Mouse (Mus musculus): ENCODE results near the gene Hcls1.

The Hcls1 gene

DNA sequence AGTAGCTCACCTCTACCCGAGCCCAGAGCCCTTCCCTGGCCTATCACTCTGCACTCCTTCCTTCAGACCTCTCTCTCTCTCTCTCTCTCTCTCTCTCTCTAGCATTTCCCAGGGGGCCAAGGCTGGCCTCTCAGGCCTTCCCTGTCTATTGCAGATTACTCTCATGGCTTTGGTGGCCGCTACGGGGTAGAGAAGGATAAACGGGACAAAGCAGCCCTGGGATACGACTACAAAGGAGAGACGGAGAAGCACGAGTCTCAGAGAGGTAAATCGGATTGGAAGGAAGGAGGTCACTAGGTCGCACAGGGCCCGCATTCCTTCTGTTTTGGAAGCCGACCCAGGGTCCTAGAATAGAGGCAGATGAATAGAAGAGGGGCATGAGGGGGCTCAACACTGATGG, 20.3 kb downstream of the Hcls1 start:
- in situ Hi-C loops (cut with MboI; ENCODE audit: low pct_unique_long_range_greater_than_20kb in 1 of 2, low sequenced_read_pairs in 2 of 2, unreplicated experiment in 1 of 2): no loop called here

DNA sequence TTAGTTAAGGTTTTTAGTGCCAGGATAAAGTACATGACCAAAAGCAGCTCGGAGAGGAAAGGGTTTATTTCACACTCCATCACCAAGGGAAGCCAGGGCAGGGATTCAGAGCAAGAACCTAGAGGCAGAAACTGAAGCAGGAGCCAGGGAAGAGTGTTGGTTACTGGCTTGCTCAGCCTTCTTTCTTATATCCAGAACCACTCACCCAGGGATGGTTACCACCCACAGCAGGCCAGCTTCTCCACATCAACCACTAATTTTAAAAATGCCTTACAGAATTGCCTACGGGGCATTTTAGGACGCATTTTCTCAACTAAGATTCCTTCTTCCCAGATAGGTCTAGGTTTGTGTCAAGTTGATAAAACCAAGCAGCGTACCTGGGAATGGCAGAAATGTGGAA, 28.6 kb downstream of the Hcls1 start:
- in situ Hi-C loops (cut with MboI; ENCODE audit: low pct_unique_long_range_greater_than_20kb in 1 of 2, low sequenced_read_pairs in 2 of 2, unreplicated experiment in 1 of 2): no loop called here

DNA sequence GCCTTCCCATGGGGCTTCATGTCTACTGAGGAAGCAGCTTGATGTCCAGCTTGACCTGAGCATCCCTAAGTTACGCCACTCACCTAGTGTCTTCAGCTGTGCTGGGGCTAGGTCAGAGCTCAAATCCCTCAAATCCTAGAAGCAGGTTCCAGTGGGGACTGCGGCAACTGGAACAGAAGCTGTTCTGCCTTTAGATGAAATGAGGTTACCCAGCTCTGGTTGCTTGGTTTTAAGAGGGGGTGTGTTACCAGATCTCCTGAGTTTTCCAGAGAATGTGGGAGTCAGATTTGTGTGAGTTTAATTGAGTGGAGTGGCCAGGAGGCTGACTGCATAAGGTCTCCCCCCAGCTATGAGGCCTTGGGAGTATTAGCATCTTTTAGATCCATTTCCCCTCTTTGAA, 44.3 kb downstream of the Hcls1 start:
- in situ Hi-C loops (cut with MboI; ENCODE audit: low pct_unique_long_range_greater_than_20kb in 1 of 2, low sequenced_read_pairs in 2 of 2, unreplicated experiment in 1 of 2): no loop called here

DNA sequence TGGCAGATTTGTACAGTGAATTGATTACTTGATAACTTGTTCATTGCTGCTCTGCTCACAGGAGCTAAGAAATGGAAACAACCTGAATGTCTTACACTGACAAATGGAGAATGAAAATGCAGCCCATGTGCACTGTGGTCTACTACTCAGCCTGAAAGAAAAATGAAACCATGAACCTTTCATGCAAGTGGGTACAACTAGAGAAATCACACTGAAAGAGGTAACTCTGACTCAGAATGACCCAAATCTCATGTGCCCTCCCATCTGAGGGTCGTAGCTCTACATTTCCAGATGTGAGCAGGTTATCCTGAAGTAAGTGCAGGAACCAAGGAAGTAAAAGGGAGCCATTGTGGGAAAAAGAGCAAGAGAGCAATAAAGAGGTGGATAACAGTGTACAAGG, 49.0 kb downstream of the Hcls1 start:
- in situ Hi-C loops (cut with MboI; ENCODE audit: low pct_unique_long_range_greater_than_20kb in 1 of 2, low sequenced_read_pairs in 2 of 2, unreplicated experiment in 1 of 2): no loop called here

DNA sequence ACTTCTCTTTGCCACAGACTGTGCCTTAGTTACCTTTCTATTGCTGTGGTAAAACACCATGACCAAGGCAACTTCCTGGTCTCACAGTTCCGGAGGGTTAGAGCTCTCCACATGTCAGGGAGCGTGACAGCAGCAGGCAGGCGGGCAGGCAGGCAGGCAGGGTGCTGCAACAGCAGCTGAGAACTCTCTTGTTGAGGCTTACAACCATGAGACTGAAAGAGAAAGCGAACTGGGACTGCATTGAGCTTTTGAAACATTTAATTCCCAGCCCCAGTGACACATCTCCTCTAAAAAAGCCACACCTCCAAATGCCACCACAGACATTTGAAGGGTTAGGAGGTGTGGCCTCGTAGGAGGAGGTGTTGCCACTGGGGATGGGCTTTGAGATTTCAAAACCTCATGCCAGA, 50.9 kb downstream of the Hcls1 start:
- in situ Hi-C loops (cut with MboI; ENCODE audit: low pct_unique_long_range_greater_than_20kb in 1 of 2, low sequenced_read_pairs in 2 of 2, unreplicated experiment in 1 of 2): no loop called here

DNA sequence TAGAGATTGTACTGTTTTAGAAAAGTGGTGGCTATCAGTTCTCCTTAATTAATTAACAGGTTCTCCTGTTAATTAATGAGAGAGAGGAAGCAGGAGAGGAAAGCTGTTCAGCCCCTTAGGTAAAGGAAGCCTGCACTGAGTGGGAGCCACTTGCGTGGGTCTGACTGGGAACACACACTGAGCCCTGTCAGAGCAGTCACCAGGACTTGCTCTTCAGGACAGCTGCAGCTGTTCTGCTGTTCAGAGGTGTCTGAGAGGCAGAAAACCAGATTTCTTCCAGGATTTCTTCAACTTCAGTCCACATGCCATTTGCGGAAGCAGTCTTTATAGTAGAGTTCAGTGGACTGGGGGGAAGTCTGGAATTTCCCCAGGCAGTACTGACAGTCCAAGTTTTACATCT, 52.6 kb downstream of the Hcls1 start:
- in situ Hi-C loops (cut with MboI; ENCODE audit: low pct_unique_long_range_greater_than_20kb in 1 of 2, low sequenced_read_pairs in 2 of 2, unreplicated experiment in 1 of 2): no loop called here

DNA sequence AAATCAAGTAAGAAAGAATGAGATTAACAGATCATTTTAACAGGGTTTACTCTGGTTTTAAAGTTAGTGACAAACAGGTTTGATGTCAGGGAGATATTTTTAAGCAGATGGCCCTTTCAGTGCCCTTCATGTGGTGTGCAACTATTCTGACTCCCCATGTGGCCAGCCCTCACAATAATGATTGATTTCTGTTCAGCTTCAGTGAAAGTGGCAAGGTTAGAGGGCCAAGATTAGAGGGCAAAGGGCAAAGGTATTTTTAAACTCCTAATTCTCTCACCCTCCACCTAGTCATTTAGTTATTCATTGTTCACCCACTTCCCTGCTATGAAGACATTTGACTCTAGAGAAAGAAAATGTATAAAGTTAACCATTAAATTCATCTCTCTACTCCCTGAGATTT, 53.3 kb downstream of the Hcls1 start:
- in situ Hi-C loops (cut with MboI; ENCODE audit: low pct_unique_long_range_greater_than_20kb in 1 of 2, low sequenced_read_pairs in 2 of 2, unreplicated experiment in 1 of 2): no loop called here

- in situ Hi-C loops (cut with MboI; ENCODE audit: low pct_unique_long_range_greater_than_20kb in 1 of 2, low sequenced_read_pairs in 2 of 2, unreplicated experiment in 1 of 2): no loop called here
These were observed 54.7 kb downstream of the Hcls1 start for GRCm38 (mm10) chr16:36989493-36989892.

- in situ Hi-C loops (cut with MboI; ENCODE audit: low pct_unique_long_range_greater_than_20kb in 1 of 2, low sequenced_read_pairs in 2 of 2, unreplicated experiment in 1 of 2): no loop called here
These were observed 55.3 kb downstream of the Hcls1 start, which contains the start of gene Fbxo40 for GRCm38 (mm10) chr16:36989999-36990625. Gene Fbxo40 (minus strand): TSS chr16:36990467.

- in situ Hi-C loops (cut with MboI; ENCODE audit: low pct_unique_long_range_greater_than_20kb in 1 of 2, low sequenced_read_pairs in 2 of 2, unreplicated experiment in 1 of 2): no loop called here
These were observed 62.9 kb downstream of the Hcls1 start for GRCm38 (mm10) chr16:36997650-36998049.

DNA sequence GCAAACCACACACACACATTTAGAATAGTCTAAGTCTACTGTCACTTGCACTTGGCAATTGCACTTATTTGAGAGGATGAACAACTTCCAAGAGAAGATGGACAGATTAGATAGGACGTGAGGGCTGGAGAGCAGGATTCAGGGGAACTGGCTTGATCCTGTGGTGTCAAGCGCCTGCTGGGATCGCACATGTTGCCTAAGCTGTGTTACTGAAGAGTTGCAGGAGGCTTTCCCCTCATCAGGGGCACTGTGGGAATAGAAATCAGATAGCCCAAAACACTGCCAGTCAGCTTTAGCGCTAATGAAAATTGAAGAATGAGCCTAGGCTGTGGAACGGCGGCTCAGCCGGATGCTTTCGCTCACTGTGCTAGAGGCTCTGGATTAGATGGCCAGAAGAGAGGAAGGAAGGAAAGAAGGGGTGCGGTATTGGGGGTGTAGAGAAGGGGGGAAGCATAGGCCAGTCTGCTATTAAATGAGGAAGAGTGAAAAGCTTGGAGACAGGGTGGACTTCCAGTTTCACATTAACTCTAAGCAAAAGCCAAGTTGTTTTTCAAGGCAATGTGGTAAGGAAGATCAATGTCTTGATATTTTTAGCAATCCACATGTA, 64.7 kb downstream of the Hcls1 start:
- in situ Hi-C loops (cut with MboI; ENCODE audit: low pct_unique_long_range_greater_than_20kb in 1 of 2, low sequenced_read_pairs in 2 of 2, unreplicated experiment in 1 of 2): no loop called here

DNA sequence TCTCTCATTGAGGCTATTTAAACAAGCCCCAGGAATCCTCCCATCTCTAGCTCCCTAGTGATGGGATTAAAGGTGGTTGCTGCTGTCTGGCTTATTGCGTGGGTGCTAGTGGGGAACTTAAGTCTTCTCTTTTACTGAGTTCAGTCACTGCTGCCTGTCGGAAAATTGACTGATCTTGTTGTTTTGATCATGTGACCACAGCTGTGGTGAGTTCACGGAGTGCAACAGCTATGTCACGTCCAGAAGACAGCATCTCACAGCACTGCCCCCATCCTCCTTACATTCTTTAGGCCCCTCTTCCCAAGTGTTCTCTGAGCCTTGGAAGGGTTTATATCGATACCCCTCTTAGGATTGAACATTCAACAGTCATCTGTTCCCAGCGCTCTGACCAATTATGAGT, 74.5 kb downstream of the Hcls1 start:
- in situ Hi-C loops (cut with MboI; ENCODE audit: low pct_unique_long_range_greater_than_20kb in 1 of 2, low sequenced_read_pairs in 2 of 2, unreplicated experiment in 1 of 2): no loop called here

DNA sequence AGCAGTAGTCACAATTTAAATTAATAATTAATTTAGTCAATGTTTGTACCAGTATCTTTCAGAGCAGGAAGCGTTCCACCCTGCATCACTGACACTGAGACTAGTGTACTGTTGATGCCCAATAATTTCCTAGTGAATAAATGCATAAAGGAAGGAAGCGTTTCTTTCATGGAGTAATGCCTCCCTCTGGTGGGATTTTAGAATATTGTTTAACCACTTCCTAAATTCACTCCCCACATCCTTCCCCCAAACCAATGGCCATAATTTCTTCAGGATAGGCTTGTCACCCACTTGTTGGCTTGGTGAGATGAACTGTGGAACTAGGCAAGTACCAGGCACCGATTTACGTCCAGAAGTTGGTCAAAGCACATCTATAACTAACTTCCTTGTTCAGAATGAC, 75.6 kb downstream of the Hcls1 start:
- in situ Hi-C loops (cut with MboI; ENCODE audit: low pct_unique_long_range_greater_than_20kb in 1 of 2, low sequenced_read_pairs in 2 of 2, unreplicated experiment in 1 of 2): no loop called here

DNA sequence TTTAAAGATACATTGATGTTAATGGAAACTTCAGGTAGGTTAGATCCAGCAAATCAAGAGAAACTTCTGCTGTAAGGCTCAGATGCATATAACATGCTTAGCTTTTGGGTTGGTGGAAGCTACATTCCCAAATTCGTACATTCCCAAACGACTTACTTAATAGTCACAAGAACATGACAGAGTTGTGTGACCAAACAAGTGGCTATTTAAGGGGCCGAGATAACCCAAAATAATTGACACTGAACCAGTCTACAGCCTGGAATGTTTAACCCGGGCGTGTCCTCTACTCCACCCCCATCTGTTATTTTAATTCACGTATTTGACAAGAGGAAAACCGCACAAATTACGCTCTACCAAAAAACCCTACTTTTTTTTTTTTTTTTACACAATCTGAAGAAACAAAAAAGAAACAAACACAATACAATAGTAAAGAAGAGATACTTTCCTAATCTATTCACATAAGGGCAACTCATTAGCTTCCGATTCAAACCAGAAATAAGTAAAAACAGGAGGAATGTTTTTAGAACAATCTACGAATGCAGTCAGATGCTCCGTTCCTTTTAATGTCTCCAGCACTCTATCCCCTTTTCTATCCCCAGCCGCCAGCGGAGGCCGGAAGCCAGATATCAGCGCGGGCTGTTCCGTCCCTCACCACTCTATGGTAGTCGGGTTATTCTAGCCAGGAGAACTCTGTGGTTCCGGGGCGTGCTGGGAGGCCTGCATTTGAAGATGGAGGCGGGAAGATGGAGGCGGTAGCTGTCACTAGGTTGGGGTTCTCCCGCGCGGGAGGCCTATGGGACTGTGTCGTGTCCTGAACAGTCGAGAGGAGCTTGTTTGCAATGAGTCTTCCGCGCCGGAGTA, 76.5 kb downstream of the Hcls1 start, which contains the start of gene Polq:
Gene Polq, plus strand, starts transcription at position 726 of the 861 bp plus-strand sequence.
- in situ Hi-C loops (cut with MboI; ENCODE audit: low pct_unique_long_range_greater_than_20kb in 1 of 2, low sequenced_read_pairs in 2 of 2, unreplicated experiment in 1 of 2): no loop called here

DNA sequence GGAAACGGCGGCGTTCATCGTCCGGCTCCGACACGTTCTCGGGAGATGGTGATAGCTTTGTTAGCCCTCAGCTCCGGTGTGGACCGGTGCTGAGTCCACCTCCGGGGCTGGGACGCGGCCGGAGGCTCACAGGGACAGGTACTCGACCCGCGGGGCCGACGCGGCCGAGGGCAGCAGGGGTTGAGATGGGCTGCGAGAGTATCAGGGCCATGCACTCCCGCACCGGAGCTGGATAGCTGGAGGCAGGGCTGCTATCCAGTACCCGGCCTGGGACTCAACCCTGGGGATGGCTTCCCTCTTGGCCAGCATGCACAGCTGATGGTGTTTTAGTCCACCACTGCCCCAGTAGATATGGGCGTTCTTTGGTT, 77.1 kb downstream of the Hcls1 start:
- in situ Hi-C loops (cut with MboI; ENCODE audit: low pct_unique_long_range_greater_than_20kb in 1 of 2, low sequenced_read_pairs in 2 of 2, unreplicated experiment in 1 of 2): no loop called here

DNA sequence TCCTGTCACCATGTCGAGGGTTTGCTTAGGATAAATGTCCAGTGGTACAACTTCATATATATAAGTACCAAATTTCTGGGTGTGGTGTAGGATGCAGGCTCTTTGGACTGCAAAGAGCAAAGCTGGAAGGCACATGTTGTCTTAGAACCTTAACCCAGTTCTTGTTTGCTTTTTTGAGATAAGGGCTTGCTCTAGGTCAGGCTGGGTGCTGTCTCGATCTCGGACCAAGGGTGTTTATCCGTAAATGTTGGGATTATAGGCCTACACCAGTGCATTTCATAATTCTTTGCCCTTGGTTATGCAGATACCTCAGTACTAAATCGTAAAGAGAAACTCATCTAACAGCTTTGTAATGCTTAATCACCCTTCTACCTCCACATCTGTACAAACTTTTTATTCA, 77.6 kb downstream of the Hcls1 start:
- in situ Hi-C loops (cut with MboI; ENCODE audit: low pct_unique_long_range_greater_than_20kb in 1 of 2, low sequenced_read_pairs in 2 of 2, unreplicated experiment in 1 of 2): no loop called here
